Mouse (Mus musculus): Measurements from ENCODE around the gene Gdf15. TPM values are rescaled to one million over a fixed set of nuclear protein-coding genes. Genes with fewer than 3 reads are reported as not detected.

The Gdf15 gene
- total and polyA plus RNA-seq, 3 experiments: 0.15 to 0.63 TPM; not detected in 1

DNA sequence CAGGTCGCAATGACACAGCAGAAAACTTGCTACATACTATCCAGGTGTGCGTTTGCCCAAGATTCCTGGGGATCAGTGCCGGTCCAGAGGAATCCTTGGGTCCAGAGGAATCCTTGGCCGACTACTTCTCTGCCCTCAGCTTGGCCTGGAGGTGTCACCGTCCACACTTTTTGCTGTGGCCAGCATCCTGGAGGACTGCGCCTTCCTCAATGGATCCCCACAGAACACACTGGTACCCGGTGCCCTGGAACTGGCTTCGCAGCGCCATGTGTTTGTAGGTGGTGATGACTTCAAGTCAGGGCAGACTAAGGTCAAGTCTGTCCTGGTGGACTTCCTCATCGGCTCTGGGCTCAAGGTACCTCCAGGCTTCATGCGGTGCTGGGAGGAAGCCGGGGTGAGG lies 36.4 kb downstream of the Gdf15 start:
- Histone ChIP-seq H3K4me1 (ENCODE audit: control insufficient read depth in 1 of 2, insufficient read depth in 2 of 2, low read length in 2 of 2) (peaks cover 3 to 11% of the 10 kb centered on the region in 2 experiments; a peak in 3 of 4 replicates), H3K4me3 (ENCODE audit: control insufficient read depth in 1 of 2, insufficient read depth in 1 of 2, low read depth in 2 of 2, low read length in 2 of 2) (no peak overlapping the region), H3K9ac (ENCODE audit: control insufficient read depth, low read depth, low read length, poor library complexity, severe bottlenecking) (no peak overlapping the region), H3K9me3 (replicated peaks; ENCODE audit: insufficient read depth, low read length) (no peaks in the 10 kb centered on the region), H3K27me3 (ENCODE audit: control insufficient read depth in 1 of 2, insufficient read depth in 2 of 2, low read length in 2 of 2) (no peaks in the 10 kb centered on the region), H3K79me2 (ENCODE audit: control insufficient read depth, insufficient read depth, low read length, poor library complexity) (peaks cover 7% of the 10 kb centered on the region), H3K36me3 (ENCODE audit: control insufficient read depth in 1 of 2, insufficient read depth in 2 of 2, low read length in 2 of 2) (no peaks in the 10 kb centered on the region; a peak in 1 of 4 replicates), H3K27ac (ENCODE audit: control insufficient read depth, low read depth, low read length) (no peak overlapping the region)
- no peak for DNase-seq (ENCODE audit: low read depth, low spot score)
- no peak for TF ChIP-seq ZC3H11A (IDR thresholded peaks at IDR 0.05; ENCODE audit: low read depth, low read length)
- TF ChIP-seq EP300 (IDR thresholded peaks at IDR 0.05; ENCODE audit: low read depth in 1 of 2, low read length in 2 of 2): no peak
- TF ChIP-seq SMC3 (IDR thresholded peaks at IDR 0.05; ENCODE audit: low read depth, low read length): no peak
- TF ChIP-seq ZKSCAN1 (IDR thresholded peaks at IDR 0.05; ENCODE audit: low read depth, low read length): no peak
- TF ChIP-seq BHLHE40 (IDR thresholded peaks at IDR 0.05; ENCODE audit: borderline replicate concordance, low read depth, low read length): no peak
- no peak for TF ChIP-seq RAD21 (IDR thresholded peaks at IDR 0.05; ENCODE audit: low read depth, low read length)
- TF ChIP-seq RCOR1 (IDR thresholded peaks at IDR 0.05; ENCODE audit: low read depth, low read length): no peak
- no peak for TF ChIP-seq CTCF (IDR thresholded peaks at IDR 0.05 in 2 of 3, conservative IDR thresholded peaks at IDR 0.05 in 1 of 3; ENCODE audit: control insufficient read depth in 1 of 3, insufficient read depth in 1 of 3, low read depth in 2 of 3, low read length in 3 of 3, poor library complexity in 1 of 3, severe bottlenecking in 1 of 3)
- no peak for TF ChIP-seq ETS1 (IDR thresholded peaks at IDR 0.05; ENCODE audit: low read depth, low read length)
- no peak for TF ChIP-seq MYB (IDR thresholded peaks at IDR 0.05; ENCODE audit: low read depth, low read length)
- no peak for TF ChIP-seq UBTF (IDR thresholded peaks at IDR 0.05; ENCODE audit: borderline replicate concordance, insufficient read depth, low read depth, low read length)
- no peak for TF ChIP-seq MAX (IDR thresholded peaks at IDR 0.05; ENCODE audit: low read length)
- TF ChIP-seq CHD2 (IDR thresholded peaks at IDR 0.05; ENCODE audit: low read length): no peak
- TF ChIP-seq MAFK (IDR thresholded peaks at IDR 0.05; ENCODE audit: borderline replicate concordance, low read depth, low read length): no peak
- TF ChIP-seq USF2 (IDR thresholded peaks at IDR 0.05; ENCODE audit: borderline replicate concordance in 1 of 2, insufficient read depth in 1 of 2, low read depth in 1 of 2, low read length in 2 of 2): no peak
- no peak for TF ChIP-seq HCFC1 (IDR thresholded peaks at IDR 0.05; ENCODE audit: low read depth, low read length)
- no peak for TF ChIP-seq ELF1 (IDR thresholded peaks at IDR 0.05; ENCODE audit: low read depth, low read length)
- no peak for TF ChIP-seq MYC (IDR thresholded peaks at IDR 0.05; ENCODE audit: low read depth, low read length)
- no peak for TF ChIP-seq MXI1 (IDR thresholded peaks at IDR 0.05; ENCODE audit: low read depth, low read length)

All from MEL (cell line).